Mouse (Mus musculus) embryo, embryonic 11.5 days (tissue): ENCODE measurements at regions not wholly inside any gene's neighbourhood (a gene's known extent, or its start where the extent isn't known, plus 50 kb on each side); places are given as distances from the start of the nearest gene placed in this dataset.

Source experiments
- DNase-seq: peaks from one replicate; pipeline ENCODE4 v3.0.0-alpha.2; 2012; ENCODE audit warnings: low read depth, low spot score

GRCm38 (mm10) chr9:92045472-92045905 lies 147.2 kb upstream of the Plscr5 start:
- no peak for DNase-seq

GRCm38 (mm10) chr9:92044161-92044560 lies 148.6 kb upstream of the Plscr5 start:
- DNase-seq, result no peak

- no peak for DNase-seq
These were observed 176.2 kb upstream of the Plscr5 start for GRCm38 (mm10) chr9:92016521-92016920.

GRCm38 (mm10) chr9:92015923-92016322 lies 176.8 kb upstream of the Plscr5 start:
- no peak for DNase-seq

- DNase-seq, result peak; percentile 16
These were observed 204.5 kb upstream of the Plscr5 start for GRCm38 (mm10) chr9:91988240-91988639.

GRCm38 (mm10) chr9:91981955-91982621 lies 210.6 kb upstream of the Plscr5 start:
- DNase-seq, result no peak

GRCm38 (mm10) chr9:91981499-91981898 lies 211.2 kb upstream of the Plscr5 start:
- DNase-seq, result no peak

- no peak for DNase-seq
These were observed 228.7 kb upstream of the Plscr5 start for GRCm38 (mm10) chr9:91964051-91964450.

GRCm38 (mm10) chr9:91962726-91963125 lies 230.0 kb upstream of the Plscr5 start:
- DNase-seq, result no peak

GRCm38 (mm10) chr9:91961666-91962065 lies 231.1 kb upstream of the Plscr5 start:
- DNase-seq, result no peak

- DNase-seq, result no peak
These were observed 232.0 kb upstream of the Plscr5 start for GRCm38 (mm10) chr9:91960556-91961325.

- DNase-seq, result no peak
These were observed 233.1 kb upstream of the Plscr5 start for GRCm38 (mm10) chr9:91959592-91959991.

- no peak for DNase-seq
These were observed 233.7 kb upstream of the Plscr5 start for GRCm38 (mm10) chr9:91959076-91959475.

- DNase-seq, result no peak
These were observed 234.3 kb upstream of the Plscr5 start for GRCm38 (mm10) chr9:91958421-91958820.

- no peak for DNase-seq
These were observed 235.7 kb upstream of the Plscr5 start for GRCm38 (mm10) chr9:91957061-91957460.

GRCm38 (mm10) chr9:91948746-91949145 lies 244.0 kb upstream of the Plscr5 start:
- no peak for DNase-seq

- DNase-seq, result no peak
These were observed 250.7 kb upstream of the Plscr5 start for GRCm38 (mm10) chr9:91942001-91942400.

GRCm38 (mm10) chr9:91938729-91939128 lies 254.0 kb upstream of the Plscr5 start:
- no peak for DNase-seq

- DNase-seq, result no peak
These were observed 288.7 kb upstream of the Plscr5 start for GRCm38 (mm10) chr9:91904066-91904465.

- no peak for DNase-seq
These were observed 291.8 kb upstream of the Plscr5 start for GRCm38 (mm10) chr9:91900956-91901355.

GRCm38 (mm10) chr9:91876823-91877222 lies 315.9 kb upstream of the Plscr5 start:
- DNase-seq, result no peak

GRCm38 (mm10) chr9:91831556-91831955 lies 361.2 kb upstream of the Plscr5 start:
- DNase-seq, result no peak
